Mouse (Mus musculus) forebrain, embryonic 11.5 days (tissue): ENCODE data around the gene Tmem63c. TPM values are rescaled to one million over a fixed set of nuclear protein-coding genes. Genes with fewer than 3 reads are reported as not detected.

Experiments used
- ATAC-seq: fragments of 200-750 bp; cut with Nextera tagmentation; replicated peaks from 2 replicates; pipeline ENCODE4 v1.8.0; 2017; ENCODE audit warnings: moderate TSS enrichment; ENCODE audit not compliant: low FRiP score
- DNase-seq: peaks from one replicate; pipeline ENCODE4 v3.0.0-alpha.2; 2017; ENCODE audit warnings: low spot score
- H3K27ac ChIP-seq: fragments of 300-500 bp; sonication (generic); 2 replicates; pipeline ENCODE4 v1.5.1; 2014; ENCODE audit warnings: low read depth, low read length
- H3K27me3 ChIP-seq: fragments of 300-500 bp; sonication (generic); 2 replicates; pipeline ENCODE4 v1.6.1; 2014; ENCODE audit warnings: mild to moderate bottlenecking, low read length, mixed read lengths; ENCODE audit not compliant: control insufficient read depth, insufficient read depth
- H3K36me3 ChIP-seq: fragments of 300-500 bp; sonication (generic); 2 replicates; pipeline ENCODE4 v1.6.1; 2014; ENCODE audit warnings: mild to moderate bottlenecking, low read length, moderate library complexity, mixed read lengths; ENCODE audit not compliant: control insufficient read depth, insufficient read depth
- H3K4me1 ChIP-seq: fragments of 300-500 bp; sonication (generic); replicated peaks from 2 replicates; pipeline ENCODE4 v1.6.1; 2014; ENCODE audit warnings: low read length, mixed read lengths; ENCODE audit not compliant: control insufficient read depth, insufficient read depth
- H3K4me2 ChIP-seq: fragments of 300-500 bp; sonication (generic); 2 replicates; pipeline ENCODE4 v1.6.1; 2014; ENCODE audit warnings: low read depth, mild to moderate bottlenecking, low read length, moderate library complexity, mixed read lengths; ENCODE audit not compliant: severe bottlenecking
- H3K4me3 ChIP-seq: fragments of 300-500 bp; sonication (generic); 2 replicates; pipeline ENCODE4 v1.5.1; 2014; ENCODE audit warnings: low read depth, low read length
- H3K9ac ChIP-seq: fragments of 300-500 bp; sonication (generic); 2 replicates; pipeline ENCODE4 v1.6.1; 2014; ENCODE audit warnings: low read length
- H3K9me3 ChIP-seq: fragments of 300-500 bp; sonication (generic); 2 replicates; pipeline ENCODE4 v1.6.1; 2016; ENCODE audit warnings: low read length, mixed read lengths; ENCODE audit not compliant: control insufficient read depth
- WGBS: fragments of 180-500 bp; shearing (Covaris S2); extraction: QIAGEN DNeasy Blood & Tissue Kit; methylation state at CpG from one replicate; pipeline ENCODE4 v1.1.7; 2014; 5-methylcytosine and 5-hydroxymethylcytosine counted together
- polyA plus RNA-seq: library from polyadenylated mRNA; unstranded; fragments of >200 nt; fragmentation: Nextera tagmentation; extraction: Ambion mirVana; gene quantifications from 2 replicates; pipeline ENCODE4 v1.2.1, GENCODE M21; 2014

Tmem63c gene
- polyA plus RNA-seq, 1 experiment from 2014 or later = 0.32 TPM

GRCm38 (mm10) chr12:87103471-87103870 lies 82.3 kb downstream of the Tmem63c start:
- ATAC-seq (no peak), DNase-seq (no peak)
- H3K4me1 ChIP-seq = peaks cover 8% of the 10 kb centered on the region; the same call in 1 of the 2 replicates
- 91% methylated on average over 4 of the region's 4 CpGs for WGBS
- no peak overlapping the region for H3K27ac ChIP-seq
- H3K27me3 ChIP-seq = peaks cover 17% of the 10 kb centered on the region
- no peaks in the 10 kb centered on the region for H3K9me3 ChIP-seq
- no peak overlapping the region for H3K9ac ChIP-seq
- H3K4me2 ChIP-seq = no peak overlapping the region
- no peak overlapping the region for H3K4me3 ChIP-seq
- no peaks in the 10 kb centered on the region for H3K36me3 ChIP-seq

GRCm38 (mm10) chr12:87104796-87105195 lies 83.7 kb downstream of the Tmem63c start:
- peaks cover 8% of the 10 kb centered on the region; the same call in 1 of the 2 replicates for H3K4me1 ChIP-seq
- H3K9ac ChIP-seq = no peak overlapping the region
- H3K4me2 ChIP-seq = no peak overlapping the region
- DNase-seq (no peak), ATAC-seq (no peak)
- no peaks in the 10 kb centered on the region for H3K36me3 ChIP-seq
- WGBS = 86% methylated on average over 4 of the region's 4 CpGs
- H3K27ac ChIP-seq = no peak overlapping the region
- H3K4me3 ChIP-seq = no peak overlapping the region
- H3K9me3 ChIP-seq = no peaks in the 10 kb centered on the region
- peaks cover 17% of the 10 kb centered on the region for H3K27me3 ChIP-seq

- H3K4me1 ChIP-seq = no peaks in the 10 kb centered on the region; the same call in 1 of the 2 replicates
- H3K27me3 ChIP-seq = peaks cover 4% of the 10 kb centered on the region; the same call in 1 of the 2 replicates
- H3K9me3 ChIP-seq = no peaks in the 10 kb centered on the region
- no peaks in the 10 kb centered on the region for H3K36me3 ChIP-seq
- no peak for ATAC-seq
- H3K9ac ChIP-seq = no peak overlapping the region
- no peak for DNase-seq
- WGBS = 19% methylated on average over 3 of the region's 3 CpGs
- no peak overlapping the region for H3K4me2 ChIP-seq
- H3K4me3 ChIP-seq = no peak overlapping the region
- H3K27ac ChIP-seq = no peak overlapping the region
Observed at GRCm38 (mm10) chr12:87107357-87107977, 86.3 kb downstream of the Tmem63c start.

GRCm38 (mm10) chr12:87121918-87122589 lies 100.9 kb downstream of the Tmem63c start:
- H3K4me2 ChIP-seq = no peak overlapping the region
- WGBS = 96% methylated on average over 4 of the region's 4 CpGs
- H3K4me3 ChIP-seq = no peak overlapping the region
- DNase-seq = no peak
- ATAC-seq = no peak
- no peak overlapping the region for H3K27ac ChIP-seq
- H3K4me1 ChIP-seq = no peaks in the 10 kb centered on the region
- H3K9me3 ChIP-seq = no peaks in the 10 kb centered on the region
- H3K9ac ChIP-seq = no peak overlapping the region
- H3K36me3 ChIP-seq = no peaks in the 10 kb centered on the region
- no peaks in the 10 kb centered on the region for H3K27me3 ChIP-seq

- Histone ChIP-seq H3K27me3 (no peaks in the 10 kb centered on the region), H3K4me1 (no peaks in the 10 kb centered on the region), H3K9ac (no peak overlapping the region), H3K4me2 (no peak overlapping the region), H3K36me3 (no peaks in the 10 kb centered on the region), H3K4me3 (no peak overlapping the region), H3K9me3 (no peaks in the 10 kb centered on the region), H3K27ac (no peak overlapping the region)
- ATAC-seq (no peak), DNase-seq (no peak)
- WGBS = 57% methylated on average over 4 of the region's 4 CpGs
Observed at GRCm38 (mm10) chr12:87127256-87127655, 106.1 kb downstream of the Tmem63c start.

GRCm38 (mm10) chr12:87130224-87130623 lies 109.1 kb downstream of the Tmem63c start:
- H3K4me1 ChIP-seq = no peaks in the 10 kb centered on the region
- H3K9me3 ChIP-seq = no peaks in the 10 kb centered on the region
- WGBS = 90% methylated on average over 4 of the region's 4 CpGs
- DNase-seq (no peak), ATAC-seq (no peak)
- H3K36me3 ChIP-seq = no peaks in the 10 kb centered on the region
- H3K27me3 ChIP-seq = no peaks in the 10 kb centered on the region
- no peak overlapping the region for H3K9ac ChIP-seq
- no peak overlapping the region for H3K4me2 ChIP-seq
- no peak overlapping the region for H3K4me3 ChIP-seq
- H3K27ac ChIP-seq = no peak overlapping the region

- ATAC-seq = no peak
- no peak for DNase-seq
- H3K9ac ChIP-seq = no peak overlapping the region
- no peaks in the 10 kb centered on the region for H3K36me3 ChIP-seq
- H3K27me3 ChIP-seq = no peaks in the 10 kb centered on the region
- no peak overlapping the region for H3K4me3 ChIP-seq
- no peaks in the 10 kb centered on the region for H3K4me1 ChIP-seq
- H3K4me2 ChIP-seq = no peak overlapping the region
- H3K27ac ChIP-seq = no peak overlapping the region
- WGBS = 70% methylated on average over 2 of the region's 2 CpGs
- H3K9me3 ChIP-seq = no peaks in the 10 kb centered on the region
Observed at GRCm38 (mm10) chr12:87131181-87131580, 110.0 kb downstream of the Tmem63c start.

GRCm38 (mm10) chr12:87131619-87132018 lies 110.5 kb downstream of the Tmem63c start:
- WGBS = 67% methylated on average over 3 of the region's 3 CpGs
- H3K27me3 ChIP-seq = no peaks in the 10 kb centered on the region
- H3K27ac ChIP-seq = no peak overlapping the region
- H3K9me3 ChIP-seq = no peaks in the 10 kb centered on the region
- no peaks in the 10 kb centered on the region for H3K36me3 ChIP-seq
- H3K9ac ChIP-seq = no peak overlapping the region
- DNase-seq (no peak), ATAC-seq (no peak)
- no peaks in the 10 kb centered on the region for H3K4me1 ChIP-seq
- no peak overlapping the region for H3K4me2 ChIP-seq
- no peak overlapping the region for H3K4me3 ChIP-seq

GRCm38 (mm10) chr12:87132210-87132609 lies 111.1 kb downstream of the Tmem63c start:
- no peaks in the 10 kb centered on the region for H3K27me3 ChIP-seq
- no peak overlapping the region for H3K4me3 ChIP-seq
- ATAC-seq = no peak
- DNase-seq = no peak
- no peak overlapping the region for H3K9ac ChIP-seq
- no peaks in the 10 kb centered on the region for H3K9me3 ChIP-seq
- WGBS = 92% methylated on average over 6 of the region's 6 CpGs
- H3K4me1 ChIP-seq = no peaks in the 10 kb centered on the region
- H3K27ac ChIP-seq = no peak overlapping the region
- no peak overlapping the region for H3K4me2 ChIP-seq
- H3K36me3 ChIP-seq = no peaks in the 10 kb centered on the region
